Comparison of ENCODE assay signal across 19 mouse cellular contexts in genomic region chr11:116034584-116034983, GRCm38 (mm10).
"Had no signal": no experiment of that assay in that cellular context is flagged by ENCODE, and none has a peak within 500 bp of the region (broad histone marks: within the 10 kb centered on the region; RNA-seq: fewer than 3 reads in every experiment).

No protein-coding gene starts in this region.

- H3K4me2 ChIP-seq: lung, embryonic 14.5 days; midbrain, embryonic 13.5 days; midbrain, embryonic 15.5 days; neural tube, embryonic 13.5 days; neural tube, embryonic 15.5 days had no signal

- H3K9me3 ChIP-seq: midbrain, embryonic 10.5 days; midbrain, embryonic 13.5 days; midbrain, embryonic 15.5 days; neural tube, embryonic 13.5 days; neural tube, embryonic 15.5 days had no signal

- H3K9ac ChIP-seq: liver, embryonic 14.5 days; lung, embryonic 14.5 days; midbrain, embryonic 13.5 days; midbrain, embryonic 15.5 days; neural tube, embryonic 13.5 days; neural tube, embryonic 15.5 days had no signal

- H3K4me3 ChIP-seq: midbrain, embryonic 10.5 days; midbrain, embryonic 13.5 days; midbrain, embryonic 15.5 days; myocyte; neural tube, embryonic 13.5 days; neural tube, embryonic 15.5 days had no signal

- H3K27me3 ChIP-seq: midbrain, embryonic 13.5 days; midbrain, embryonic 15.5 days; neural tube, embryonic 13.5 days; neural tube, embryonic 15.5 days had no signal

- ATAC-seq: midbrain, embryonic 13.5 days; midbrain, embryonic 15.5 days had no signal

- DNase-seq: lung, adult 18-20 months; lung, embryonic 14.5 days; lung, postnatal 10 days; lung, postnatal 4 days; retina, postnatal 1 day; right cerebral cortex, adult 18-20 months; right cerebral cortex, postnatal 25 days; right cerebral cortex, postnatal 4 days; spleen, adult 18-20 months; thymus, adult 18-20 months; thymus, postnatal 14 days; thymus, postnatal 36 days had no signal

- H3K27ac ChIP-seq: liver, embryonic 14.5 days; midbrain, embryonic 10.5 days; midbrain, embryonic 13.5 days; midbrain, embryonic 15.5 days; neural tube, embryonic 13.5 days; neural tube, embryonic 15.5 days had no signal
